Mouse (Mus musculus): Measurements from ENCODE around the gene Sox5.

DNA sequence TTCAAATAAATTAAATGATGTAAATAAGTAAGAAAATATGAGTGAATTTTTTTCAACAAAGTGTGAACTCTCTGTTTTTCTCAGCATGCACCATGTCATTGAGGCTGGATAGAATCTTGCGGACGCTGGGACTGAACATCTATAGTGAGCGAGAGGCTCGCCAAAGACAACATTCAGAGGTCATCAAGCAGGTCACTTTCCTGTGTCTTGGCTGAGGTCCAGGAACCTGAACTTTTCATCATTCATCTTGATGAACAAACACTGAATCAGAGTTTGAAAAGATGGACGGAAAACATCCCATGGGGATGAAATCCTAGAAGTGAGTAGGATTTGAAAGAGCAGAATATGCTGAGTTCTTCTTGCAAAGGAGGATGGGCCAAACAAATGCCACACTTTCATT, 729.3 kb downstream of the Sox5 start:
- TF ChIP-seq POLR2A (IDR thresholded peaks at IDR 0.05; ENCODE audit: low read depth, low read length), result no peak
- TF ChIP-seq CTCF (IDR thresholded peaks at IDR 0.05; ENCODE audit: extremely low read depth, insufficient read length, insufficient replicate concordance, low read depth, low read length), result no peak

All from small intestine, adult 2 months (tissue).